ENCODE assay signal across 33 mouse cellular contexts in genomic region chr3:59877601-59878000, GRCm38 (mm10). TPM values are rescaled to one million over a fixed set of nuclear protein-coding genes. Genes with fewer than 3 reads are reported as not detected.
"Had no signal": no experiment of that assay in that cellular context is flagged by ENCODE, and none has a peak within 500 bp of the region (broad histone marks: within the 10 kb centered on the region; RNA-seq: fewer than 3 reads in every experiment).

No protein-coding gene starts in this region.

RNA-seq across cellular contexts. Expression of gene Gm8298, which starts 16.8 kb away (rescaled TPM):
- total RNA-seq: common myeloid progenitor, adult 5-6 weeks; forebrain, postnatal 0 days; gastrocnemius, adult 18-20 months; gastrocnemius, adult 2 months; gastrocnemius, adult 8-10 months; gastrocnemius, postnatal 10 days; gastrocnemius, postnatal 14 days; gastrocnemius, postnatal 25 days; gastrocnemius, postnatal 36 days; gastrocnemius, postnatal 4 days; granulocyte monocyte progenitor cell, adult 5-6 weeks; heart, adult 18-20 months; heart, adult 2 months; heart, adult 8-10 months had no signal
- polyA plus RNA-seq: cortical plate, adult 2 months; embryonic facial prominence, embryonic 10.5 days; embryonic facial prominence, embryonic 11.5 days; embryonic facial prominence, embryonic 12.5 days; embryonic facial prominence, embryonic 13.5 days; embryonic facial prominence, embryonic 14.5 days; embryonic facial prominence, embryonic 15.5 days; erythroblast, embryonic 14.5 days; forebrain, embryonic 10.5 days; forebrain, embryonic 11.5 days; forebrain, embryonic 12.5 days; forebrain, embryonic 13.5 days; forebrain, embryonic 14.5 days; forebrain, embryonic 15.5 days; forebrain, embryonic 16.5 days; forebrain, postnatal 0 days; frontal cortex, adult 2 months; gonadal fat pad, adult 2 months; heart, adult 2 months; heart, embryonic 10.5 days; heart, embryonic 11.5 days had no signal

RNA-seq across cellular contexts. Expression of gene C130079G13Rik, which starts 47.4 kb away (rescaled TPM):
- total RNA-seq: common myeloid progenitor, adult 5-6 weeks; forebrain, postnatal 0 days; gastrocnemius, adult 18-20 months; gastrocnemius, adult 2 months; gastrocnemius, adult 8-10 months; gastrocnemius, postnatal 10 days; gastrocnemius, postnatal 14 days; gastrocnemius, postnatal 25 days; gastrocnemius, postnatal 36 days; gastrocnemius, postnatal 4 days; granulocyte monocyte progenitor cell, adult 5-6 weeks; heart, adult 18-20 months; heart, adult 2 months; heart, adult 8-10 months had no signal
- polyA plus RNA-seq: cortical plate, adult 2 months; embryonic facial prominence, embryonic 10.5 days; embryonic facial prominence, embryonic 11.5 days; embryonic facial prominence, embryonic 12.5 days; erythroblast, embryonic 14.5 days; forebrain, embryonic 10.5 days; forebrain, embryonic 11.5 days; forebrain, embryonic 12.5 days; forebrain, embryonic 13.5 days; forebrain, embryonic 14.5 days; forebrain, embryonic 15.5 days; forebrain, embryonic 16.5 days; forebrain, postnatal 0 days; frontal cortex, adult 2 months; gonadal fat pad, adult 2 months; heart, adult 2 months; heart, embryonic 10.5 days; heart, embryonic 11.5 days had no signal
